Mouse (Mus musculus): ENCODE data around the gene Perp. TPM values are rescaled to one million over a fixed set of nuclear protein-coding genes. Genes with fewer than 3 reads are reported as not detected.

The Perp gene
- polyA plus RNA-seq (2021; fragmentation: Nextera tagmentation) = 4.5 and 14.4 TPM in 2 replicates
- long read RNA-seq, experiment 1, transcript Perp-201 (3 exons, 1,952 nt) = major isoform, 11 of 12 reads
- long read RNA-seq, experiment 1, partial matches to known transcripts = 1 of 12 reads
- long read RNA-seq, experiment 1, other reads (novel, unspliced or antisense) = 0 of 12 reads
- long read RNA-seq, experiment 2, transcript Perp-201 (3 exons, 1,952 nt) = major isoform, 33 of 34 reads
- long read RNA-seq, experiment 2, partial matches to known transcripts = 1 of 34 reads
- long read RNA-seq, experiment 2, other reads (novel, unspliced or antisense) = 0 of 34 reads

DNA sequence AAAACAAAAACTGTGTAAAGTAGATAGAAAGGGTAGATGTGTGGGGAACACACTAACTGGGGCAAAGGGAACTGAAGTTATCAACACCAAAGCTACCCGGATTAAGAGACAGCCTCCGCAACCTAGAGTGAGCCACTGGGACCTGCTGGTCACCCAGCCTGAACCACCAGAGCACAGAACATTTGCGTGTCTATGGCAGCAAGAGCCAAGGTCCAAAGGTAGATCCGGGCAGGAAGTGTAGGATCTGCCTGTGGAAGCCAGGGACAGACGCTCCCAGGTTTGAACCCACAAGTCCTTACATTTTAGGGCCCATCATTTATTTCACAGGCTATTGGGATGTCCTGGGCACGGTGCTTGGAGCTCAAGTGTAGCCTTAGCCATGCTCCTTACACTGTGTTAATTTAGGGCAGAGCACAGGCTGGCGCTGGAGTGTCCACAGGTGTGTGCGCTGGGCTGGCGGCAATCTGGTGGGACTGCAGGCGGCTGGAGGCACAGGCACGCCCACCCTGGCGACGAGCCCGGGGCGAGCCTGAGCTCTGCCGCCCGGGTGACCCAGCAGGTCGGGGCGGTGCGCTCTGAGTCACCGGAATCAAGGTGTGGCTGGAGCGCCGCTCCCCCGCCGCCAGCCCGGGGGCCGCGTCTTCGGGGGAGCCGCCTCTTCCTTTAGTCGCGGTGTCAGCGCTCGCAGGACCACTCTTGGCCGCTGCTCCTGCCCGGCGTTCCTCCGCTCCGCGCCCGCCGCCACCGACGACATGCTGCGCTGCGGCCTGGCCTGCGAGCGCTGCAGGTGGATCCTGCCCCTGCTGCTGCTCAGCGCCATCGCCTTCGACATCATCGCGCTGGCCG lies at the start of gene Perp:
Gene Perp (plus strand): TSS at position 580 of the 846 bp plus-strand sequence.

Other genes with a start within 250 kb of the Perp start
- gene Arfgef3, start 101.1 kb upstream of the Perp start, polyA plus RNA-seq (2021; fragmentation: Nextera tagmentation) = 6.6 and 7.4 TPM in 2 replicates
- gene Gm4922, start 58.2 kb upstream of the Perp start, polyA plus RNA-seq (2021; fragmentation: Nextera tagmentation) = not detected in 2 replicates
- 1.4 and 2.0 TPM in 2 replicates for gene Tnfaip3, start 170.6 kb downstream of the Perp start, polyA plus RNA-seq (2021; fragmentation: Nextera tagmentation)